Mouse (Mus musculus) heart, adult 2 months (tissue): Measurements from ENCODE around the gene Tmcc1.

Experiments
- CTCF ChIP-seq: fragments of 200-600 bp; IDR thresholded peaks from 2 replicates; pipeline ENCODE4 v1.8.1; 2022; ENCODE audit warnings: antibody characterized with exemption, mild to moderate bottlenecking, moderate library complexity
- EP300 ChIP-seq: fragments of 200-500 bp; IDR thresholded peaks from 2 replicates; pipeline ENCODE4 v1.6.1; 2011; ENCODE audit warnings: low read depth, low read length, control low read depth; ENCODE audit not compliant: insufficient read depth
- POLR2A ChIP-seq: fragments of 200-500 bp; IDR thresholded peaks from 2 replicates; pipeline ENCODE4 v1.6.1; 2011; ENCODE audit warnings: mild to moderate bottlenecking, low read depth, low read length, control low read depth; ENCODE audit not compliant: insufficient read depth

GRCm38 (mm10) chr6:116063516-116063915, 129.8 kb downstream of the Tmcc1 start:
- TF ChIP-seq POLR2A = no peak
- TF ChIP-seq CTCF = no peak
- TF ChIP-seq EP300 = no peak
